Mouse (Mus musculus): ENCODE measurements around the gene D930020B18Rik. TPM values are rescaled to one million over a fixed set of nuclear protein-coding genes. Genes with fewer than 3 reads are reported as not detected.

Gene D930020B18Rik
- polyA plus RNA-seq (2012; rRNA removed), result 0.12 and 0.13 TPM in 2 replicates

DNA sequence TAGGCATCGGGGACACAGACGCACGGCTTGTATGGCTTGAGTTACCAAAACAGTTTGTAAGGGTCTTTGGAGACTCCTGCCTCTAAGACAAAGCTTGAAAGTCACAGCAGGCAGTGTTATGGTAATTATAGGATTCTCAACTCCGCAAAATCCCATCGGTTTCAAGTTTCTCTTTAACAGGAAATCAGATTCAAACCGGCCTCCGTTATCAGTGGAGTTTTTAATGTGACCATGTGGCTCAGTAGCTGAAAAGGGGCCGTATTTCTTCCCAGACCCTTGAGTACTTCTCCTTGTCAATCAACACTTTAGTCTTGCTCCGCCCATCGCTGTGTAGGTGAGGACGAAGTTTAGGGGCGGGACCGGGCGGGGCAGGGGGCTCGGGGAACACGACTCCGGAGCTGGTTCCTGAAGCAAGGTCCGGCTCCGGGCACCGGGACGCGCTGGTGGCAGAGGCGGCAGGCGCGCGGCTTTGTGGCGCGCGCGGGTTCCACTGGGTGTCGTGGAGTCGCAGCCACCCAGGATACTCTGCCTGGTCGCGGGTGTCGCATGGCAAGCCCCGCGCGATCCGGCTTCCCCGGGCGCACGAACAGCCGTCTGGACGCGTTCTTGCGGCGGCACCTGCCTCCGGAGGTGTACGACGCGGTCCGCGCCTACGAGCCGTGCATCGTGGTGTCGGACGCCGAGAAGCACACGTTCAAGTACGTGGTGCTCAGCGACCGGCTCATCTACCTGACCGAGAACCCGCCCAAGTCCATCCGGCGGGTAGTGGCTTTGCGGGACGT, at the start of gene D930020B18Rik:
Gene D930020B18Rik (plus strand): TSS at position 317 of the 782 bp plus-strand sequence.

DNA sequence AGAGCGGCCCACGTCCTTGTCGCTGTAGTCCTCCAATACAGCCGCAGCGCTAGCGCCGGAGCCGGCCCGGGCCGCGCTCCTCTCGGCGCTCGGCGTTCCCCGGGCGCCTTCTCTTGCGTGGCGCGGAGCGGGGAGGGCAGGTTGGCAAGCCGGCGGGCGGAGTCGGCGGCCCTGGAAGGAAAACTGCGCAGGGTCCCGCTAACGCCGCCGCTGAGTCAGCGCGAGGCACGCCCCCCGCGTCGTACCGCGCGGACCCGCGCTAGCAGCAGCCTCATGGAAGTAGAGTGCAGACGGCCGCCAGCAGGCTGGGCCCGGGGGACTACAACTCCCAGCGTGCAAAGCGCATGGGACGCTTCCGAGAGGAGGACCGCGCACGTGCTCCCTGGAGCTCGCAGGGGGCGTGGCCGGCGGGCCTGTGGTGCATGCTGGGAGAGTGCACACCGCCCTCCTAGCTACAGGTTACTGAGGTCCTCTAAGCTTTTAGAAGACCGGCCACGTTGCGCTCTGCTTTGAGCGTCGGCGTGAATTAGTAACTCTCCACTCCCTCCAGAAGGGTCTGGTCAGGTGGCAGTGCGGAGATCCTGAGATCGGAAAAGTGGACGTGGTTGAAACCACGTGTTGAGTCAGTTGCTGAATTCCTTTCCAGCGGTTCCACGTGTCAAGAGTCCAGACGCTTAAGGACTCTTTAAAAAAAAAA, 15.1 kb upstream of the D930020B18Rik start, which contains the start of gene Xpot:
Gene Xpot (minus strand): TSS at position 147 of the 697 bp plus-strand sequence.

DNA sequence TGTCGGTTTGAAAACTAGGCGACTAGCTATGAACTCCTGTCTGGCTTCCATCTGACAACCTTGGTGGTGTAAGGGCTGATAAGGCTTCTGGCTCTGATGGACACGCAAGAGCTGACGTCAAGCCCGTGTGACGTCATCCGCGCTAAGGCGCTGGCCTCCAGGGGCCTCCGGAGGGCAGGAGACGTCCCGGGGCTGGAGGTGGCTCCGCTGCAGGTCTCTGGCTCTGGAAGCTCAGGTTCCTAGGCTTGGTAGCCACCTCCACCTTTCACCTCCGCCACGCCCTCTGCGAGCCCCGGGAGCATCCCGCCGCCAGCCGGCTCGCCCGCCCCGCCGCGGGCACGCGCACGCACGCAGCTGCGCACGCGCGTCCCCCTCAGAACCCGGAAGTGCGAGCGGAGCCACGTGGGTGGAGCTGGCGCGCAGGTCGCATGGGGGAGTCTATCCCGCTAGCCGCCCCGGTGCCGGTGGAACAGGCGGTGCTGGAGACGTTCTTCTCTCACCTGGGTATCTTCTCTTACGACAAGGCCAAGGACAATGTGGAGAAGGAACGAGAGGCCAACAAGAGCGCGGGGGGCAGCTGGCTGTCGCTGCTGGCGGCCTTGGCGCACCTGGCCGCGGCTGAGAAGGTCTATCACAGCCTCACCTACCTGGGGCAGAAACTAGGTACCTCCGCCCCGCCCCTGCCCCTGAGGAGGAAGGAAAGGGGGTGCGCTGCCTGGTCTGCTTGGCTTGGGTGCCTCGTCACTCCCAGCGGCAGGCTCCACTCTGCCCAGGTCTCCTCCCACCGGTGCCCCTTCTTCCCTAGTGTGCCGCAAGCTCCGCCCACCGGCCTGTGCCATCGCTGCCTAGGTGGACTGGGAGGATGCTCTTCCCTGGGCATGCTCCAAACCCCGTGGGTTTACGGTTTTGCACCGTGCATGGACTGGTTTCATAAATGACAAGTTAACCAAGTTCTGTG, 98.4 kb downstream of the D930020B18Rik start, which contains the start of gene BC048403:
Gene BC048403 (plus strand): TSS at position 390 of the 958 bp plus-strand sequence.

Other genes starting within 250 kb of the D930020B18Rik start
- 5.8 and 9.1 TPM in 2 replicates for gene Rassf3, start 165.2 kb upstream of the D930020B18Rik start, polyA plus RNA-seq (2012; rRNA removed)
- 39.2 and 41.3 TPM in 2 replicates for gene Tbk1, start 54.8 kb upstream of the D930020B18Rik start, polyA plus RNA-seq (2012; rRNA removed)
- gene Xpot, start 15.3 kb upstream of the D930020B18Rik start, polyA plus RNA-seq (2012; rRNA removed), result 65.4 and 73.5 TPM in 2 replicates
- gene BC048403, start 98.3 kb downstream of the D930020B18Rik start, polyA plus RNA-seq (2012; rRNA removed), result 3.7 and 4.0 TPM in 2 replicates

Measured in central nervous system, embryonic 14 days (tissue).